Comparison of ENCODE assay signal across 8 mouse cellular contexts in the genomic region with DNA sequence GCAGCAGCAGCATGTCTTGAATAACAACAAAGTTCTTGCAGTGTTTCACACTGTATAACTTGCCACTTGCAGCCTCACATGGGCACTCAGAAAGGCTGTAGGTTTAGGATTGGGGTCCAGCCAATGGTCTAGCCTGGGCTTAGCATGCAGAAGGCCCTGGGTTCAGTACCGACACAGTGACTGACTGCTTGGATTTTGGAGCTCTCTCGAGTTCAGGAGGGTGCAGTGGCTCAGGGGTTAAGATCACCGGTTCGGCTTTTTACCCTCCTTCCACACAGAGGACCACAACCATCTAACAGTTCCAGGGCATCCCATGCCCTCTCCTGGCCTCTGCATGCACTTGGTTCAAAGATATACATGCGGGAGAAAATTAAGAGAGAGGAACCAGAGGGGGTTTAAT. TPM values are rescaled to one million over a fixed set of nuclear protein-coding genes. Genes with fewer than 3 reads are reported as not detected.
DNase-seq lines count a peak whose midpoint lies in the region; ATAC-seq and TF ChIP-seq lines count a peak whose summit lies in the region.

No protein-coding gene starts in this region.

- no peak for DNase-seq in heart, postnatal 4 days
- DNase-seq in G1E (ENCODE audit: low spot score): no peak
- DNase-seq in heart, postnatal 0 days (ENCODE audit: low spot score): no peak
- no peak for DNase-seq in midbrain, embryonic 10.5 days (ENCODE audit: low spot score)
- DNase-seq in spleen, adult 12 weeks (ENCODE audit: low spot score): no peak
- no peak for DNase-seq in B cell, adult 2 months
- no peak for DNase-seq in kidney, postnatal 36 days

- peak overlapping the region; percentile 66 for H3K4me3 ChIP-seq in heart, embryonic 12.5 days
- H3K4me3 ChIP-seq in G1E (ENCODE audit: low read depth, low read length): peak overlapping the region; percentile 94
- peak overlapping the region; percentile 74 for H3K4me3 ChIP-seq in heart, postnatal 0 days (ENCODE audit: low read depth, low read length)
- peak overlapping the region; percentile 83 for H3K4me3 ChIP-seq in midbrain, embryonic 10.5 days

- 27% methylated on average over 5 of the region's 5 CpGs for WGBS in heart, embryonic 12.5 days
- WGBS in heart, postnatal 0 days: 26% methylated on average over 5 of the region's 5 CpGs
- 34% methylated on average over 5 of the region's 5 CpGs for WGBS in midbrain, embryonic 10.5 days

- no peak for TF ChIP-seq EP300 in heart, postnatal 0 days (IDR thresholded peaks at IDR 0.05; ENCODE audit: low read depth)

- peak overlapping the region; percentile 89 for H3K4me2 ChIP-seq in heart, embryonic 12.5 days
- H3K4me2 ChIP-seq in heart, postnatal 0 days (ENCODE audit: low read depth, low read length): peak overlapping the region; percentile 89

- no peak for ATAC-seq in heart, embryonic 12.5 days (ENCODE audit: insufficient number of reproducible peaks, low FRiP score)
- no peak for ATAC-seq in G1E (ENCODE audit: extremely low read depth, insufficient number of reproducible peaks, low FRiP score, poor library complexity, severe bottlenecking)
- ATAC-seq in heart, postnatal 0 days (ENCODE audit: insufficient read depth, low read depth): no peak

- peaks cover 28% of the 10 kb centered on the region for H3K4me1 ChIP-seq in heart, embryonic 12.5 days (replicated peaks)
- H3K4me1 ChIP-seq in G1E (ENCODE audit: insufficient read depth, low read depth, low read length): peaks cover 56% of the 10 kb centered on the region
- peaks cover 18% of the 10 kb centered on the region for H3K4me1 ChIP-seq in heart, postnatal 0 days (ENCODE audit: control insufficient read depth, insufficient read depth)
- H3K4me1 ChIP-seq in midbrain, embryonic 10.5 days: peaks cover 42% of the 10 kb centered on the region

- H3K27ac ChIP-seq in heart, embryonic 12.5 days (ENCODE audit: poor library complexity, severe bottlenecking): no peak overlapping the region; the same call in 1 of the 2 replicates
- peak overlapping the region; percentile 98 for H3K27ac ChIP-seq in heart, postnatal 0 days (ENCODE audit: low read depth)
- peak overlapping the region; percentile 97 for H3K27ac ChIP-seq in midbrain, embryonic 10.5 days (replicated peaks)

- H3K9me3 ChIP-seq in heart, embryonic 12.5 days (replicated peaks): no peaks in the 10 kb centered on the region
- no peaks in the 10 kb centered on the region for H3K9me3 ChIP-seq in G1E (replicated peaks)
- no peaks in the 10 kb centered on the region for H3K9me3 ChIP-seq in heart, postnatal 0 days (replicated peaks; ENCODE audit: control insufficient read depth, low read length)
- no peaks in the 10 kb centered on the region for H3K9me3 ChIP-seq in midbrain, embryonic 10.5 days (replicated peaks)

- H3K27me3 ChIP-seq in heart, embryonic 12.5 days (replicated peaks): no peaks in the 10 kb centered on the region
- no peaks in the 10 kb centered on the region for H3K27me3 ChIP-seq in G1E (ENCODE audit: insufficient read depth, low read length)
- H3K27me3 ChIP-seq in heart, postnatal 0 days (ENCODE audit: control insufficient read depth, insufficient read depth, low read length): no peaks in the 10 kb centered on the region
- H3K27me3 ChIP-seq in midbrain, embryonic 10.5 days (ENCODE audit: low read depth, poor library complexity, severe bottlenecking): peaks cover 12% of the 10 kb centered on the region

- H3K36me3 ChIP-seq in heart, embryonic 12.5 days: peaks cover 6% of the 10 kb centered on the region
- H3K36me3 ChIP-seq in G1E (replicated peaks): peaks cover 58% of the 10 kb centered on the region
- H3K36me3 ChIP-seq in heart, postnatal 0 days (replicated peaks; ENCODE audit: control insufficient read depth, insufficient read depth, low read length): peaks cover 3% of the 10 kb centered on the region
- H3K36me3 ChIP-seq in midbrain, embryonic 10.5 days: peaks cover 25% of the 10 kb centered on the region

- no peak for TF ChIP-seq CTCF in G1E (IDR thresholded peaks at IDR 0.05; ENCODE audit: low read depth, low read length)
- no peak for TF ChIP-seq CTCF in heart, postnatal 0 days (IDR thresholded peaks at IDR 0.05; ENCODE audit: low read depth)

- H3K9ac ChIP-seq in heart, embryonic 12.5 days: peak overlapping the region; percentile 84
- H3K9ac ChIP-seq in heart, postnatal 0 days (replicated peaks; ENCODE audit: low read depth, low read length): peak overlapping the region; percentile 82

RNA-seq across cellular contexts. Expression of a gene that starts 1.0 kb away (rescaled TPM):
- polyA plus RNA-seq in heart, embryonic 12.5 days (2016; fragmentation: Nextera tagmentation; extraction: Ambion mirVana): 178 and 179 TPM in 2 replicates
- total RNA-seq in heart, postnatal 4 days (2021): 10 to 100 TPM; 92.0 to 95.5 TPM
- total RNA-seq in G1E (2014; fragmentation: Nextera tagmentation): 39.7 and 47.5 TPM in 2 replicates
- total RNA-seq in G1E (2017): 87.2 and 140 TPM in 2 replicates
- polyA plus RNA-seq in G1E (2012): 331 and 360 TPM in 2 replicates
- total RNA-seq in heart, postnatal 0 days (2014; rRNA removed; ENCODE audit: low replicate concordance): 333 and 425 TPM in 2 replicates
- 210 and 212 TPM in 2 replicates for polyA plus RNA-seq in heart, postnatal 0 days (2015; fragmentation: Nextera tagmentation; extraction: Ambion mirVana)
- 248 and 261 TPM in 2 replicates for polyA plus RNA-seq in midbrain, embryonic 10.5 days (2016; fragmentation: Nextera tagmentation; extraction: Ambion mirVana)

RNA-seq across cellular contexts. Expression of a gene that starts 6.4 kb away (rescaled TPM):
- 2.2 and 2.4 TPM in 2 replicates for polyA plus RNA-seq in heart, embryonic 12.5 days (2016; fragmentation: Nextera tagmentation; extraction: Ambion mirVana)
- total RNA-seq in heart, postnatal 4 days (2021): 1 to 10 TPM; 1.3 to 2.3 TPM
- total RNA-seq in G1E (2014; fragmentation: Nextera tagmentation) (8.3 and 11.4 TPM in 2 replicates), G1E (2017) (6.6 and 7.0 TPM in 2 replicates)
- polyA plus RNA-seq in G1E (2012): 8.1 and 10.4 TPM in 2 replicates
- total RNA-seq in heart, postnatal 0 days (2014; rRNA removed; ENCODE audit: low replicate concordance): 0.04 and 12.6 TPM in 2 replicates
- polyA plus RNA-seq in heart, postnatal 0 days (2015; fragmentation: Nextera tagmentation; extraction: Ambion mirVana): 0.59 and 1.6 TPM in 2 replicates
- polyA plus RNA-seq in midbrain, embryonic 10.5 days (2016; fragmentation: Nextera tagmentation; extraction: Ambion mirVana): 4.5 and 5.4 TPM in 2 replicates

RNA-seq across cellular contexts. Expression of a gene that starts 19.8 kb away (rescaled TPM):
- polyA plus RNA-seq in heart, embryonic 12.5 days (2016; fragmentation: Nextera tagmentation; extraction: Ambion mirVana): 60.7 and 61.4 TPM in 2 replicates
- 10 to 100 TPM; 48.0 to 50.3 TPM for total RNA-seq in heart, postnatal 4 days (2021)
- total RNA-seq in G1E (2014; fragmentation: Nextera tagmentation) (35.7 and 38.7 TPM in 2 replicates), G1E (2017) (30.5 and 42.4 TPM in 2 replicates)
- 37.6 and 42.6 TPM in 2 replicates for polyA plus RNA-seq in G1E (2012)
- total RNA-seq in heart, postnatal 0 days (2014; rRNA removed; ENCODE audit: low replicate concordance): 84.1 and 108 TPM in 2 replicates
- polyA plus RNA-seq in heart, postnatal 0 days (2015; fragmentation: Nextera tagmentation; extraction: Ambion mirVana): 32.7 and 35.4 TPM in 2 replicates
- 51.2 and 52.8 TPM in 2 replicates for polyA plus RNA-seq in midbrain, embryonic 10.5 days (2016; fragmentation: Nextera tagmentation; extraction: Ambion mirVana)

RNA-seq across cellular contexts. Expression of a gene that starts 22.3 kb away (rescaled TPM):
- polyA plus RNA-seq in heart, embryonic 12.5 days (2016; fragmentation: Nextera tagmentation; extraction: Ambion mirVana): 21.2 and 22.6 TPM in 2 replicates
- 10 to 100 TPM; 77.0 to 80.3 TPM for total RNA-seq in heart, postnatal 4 days (2021)
- total RNA-seq in G1E (2014; fragmentation: Nextera tagmentation) (not detected in 2 replicates), G1E (2017) (0.12 and 0.33 TPM in 2 replicates)
- not detected in 2 replicates for polyA plus RNA-seq in G1E (2012)
- total RNA-seq in heart, postnatal 0 days (2014; rRNA removed; ENCODE audit: low replicate concordance): 68.4 and 178 TPM in 2 replicates
- polyA plus RNA-seq in heart, postnatal 0 days (2015; fragmentation: Nextera tagmentation; extraction: Ambion mirVana): 62.1 and 68.5 TPM in 2 replicates
- polyA plus RNA-seq in midbrain, embryonic 10.5 days (2016; fragmentation: Nextera tagmentation; extraction: Ambion mirVana): 21.5 and 27.0 TPM in 2 replicates

RNA-seq across cellular contexts. Expression of a gene that starts 24.6 kb away (rescaled TPM):
- not detected in 2 replicates for polyA plus RNA-seq in heart, embryonic 12.5 days (2016; fragmentation: Nextera tagmentation; extraction: Ambion mirVana)
- total RNA-seq in heart, postnatal 4 days (2021): not detected
- total RNA-seq in G1E (2014; fragmentation: Nextera tagmentation): not detected in 2 replicates
- total RNA-seq in G1E (2017): not detected in 2 replicates
- polyA plus RNA-seq in G1E (2012): not detected in 2 replicates
- 0.50 TPM in 1 of 2 replicates, not detected in the other for total RNA-seq in heart, postnatal 0 days (2014; rRNA removed; ENCODE audit: low replicate concordance)
- polyA plus RNA-seq in heart, postnatal 0 days (2015; fragmentation: Nextera tagmentation; extraction: Ambion mirVana): 0.12 TPM in 2 replicates
- not detected in 2 replicates for polyA plus RNA-seq in midbrain, embryonic 10.5 days (2016; fragmentation: Nextera tagmentation; extraction: Ambion mirVana)
